ENCODE assay signal across 8 mouse cellular contexts in the genomic region with DNA sequence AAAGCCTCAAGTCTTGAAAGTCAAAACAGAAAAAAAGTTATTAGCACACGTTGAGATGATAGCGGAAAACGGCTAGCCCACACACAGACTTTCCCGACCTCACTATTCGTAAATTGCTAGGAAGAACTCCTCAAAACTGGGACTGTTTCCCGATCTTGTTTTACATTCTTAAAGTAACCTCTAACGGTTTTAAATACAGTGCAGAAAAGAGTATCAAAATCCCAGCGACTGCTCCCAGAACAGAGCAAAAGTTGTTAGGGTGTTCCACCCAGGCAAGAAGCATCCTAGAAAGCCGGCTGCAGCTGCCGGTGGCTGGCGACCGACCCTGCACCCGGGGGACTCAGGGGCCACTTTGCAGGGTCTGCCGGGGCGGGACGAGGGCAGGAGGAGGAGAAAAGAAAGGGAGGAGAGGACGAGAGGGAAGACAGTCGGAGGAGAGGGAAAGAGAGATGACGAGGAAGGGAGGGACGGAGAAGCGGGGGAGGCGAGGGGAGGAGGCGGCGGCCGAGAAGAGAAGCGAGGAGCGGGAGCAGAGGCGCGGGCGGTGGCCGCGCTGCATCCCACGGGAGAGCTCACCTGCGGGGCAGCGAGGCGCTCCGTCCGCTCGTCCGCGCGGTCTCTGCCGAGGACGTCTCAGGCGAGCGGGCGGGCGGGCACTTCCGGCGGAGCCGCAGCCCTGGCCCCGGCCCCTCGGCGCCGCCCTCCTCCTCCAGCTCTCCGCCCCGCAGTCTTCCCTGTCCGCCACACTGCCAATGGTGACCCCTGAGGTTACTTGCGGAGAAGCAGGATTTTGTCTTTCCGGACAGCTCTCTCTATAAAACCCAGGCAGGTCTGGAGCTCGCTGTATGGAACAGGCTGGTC. TPM values are rescaled to one million over a fixed set of nuclear protein-coding genes. Genes with fewer than 3 reads are reported as not detected.
DNase-seq lines count a peak whose midpoint lies in the region; ATAC-seq and TF ChIP-seq lines count a peak whose summit lies in the region.

A gene (minus strand): TSS at position 661 of the 861 bp plus-strand sequence.

- H3K27me3 ChIP-seq in forebrain, postnatal 0 days (ENCODE audit: insufficient read depth, low read length) = no peaks in the 10 kb centered on the region
- H3K27me3 ChIP-seq in hindbrain, embryonic 11.5 days (ENCODE audit: control insufficient read depth, insufficient read depth, low read length) = no peaks in the 10 kb centered on the region

- no peaks in the 10 kb centered on the region for H3K9me3 ChIP-seq in forebrain, postnatal 0 days (ENCODE audit: low read length)
- H3K9me3 ChIP-seq in hindbrain, embryonic 11.5 days (ENCODE audit: control insufficient read depth, low read length) = no peaks in the 10 kb centered on the region

- ATAC-seq in forebrain, postnatal 0 days = peak; percentile 72
- ATAC-seq in hindbrain, embryonic 11.5 days (ENCODE audit: low FRiP score) = peak; percentile 82

- 0 out of 2 replicates have a peak, but pooled peaks cover 5% of the 10 kb centered on the region for H3K4me1 ChIP-seq in forebrain, postnatal 0 days (ENCODE audit: insufficient read depth)
- H3K4me1 ChIP-seq in hindbrain, embryonic 11.5 days (replicated peaks; ENCODE audit: control insufficient read depth, insufficient read depth, low read length) = peaks cover 7% of the 10 kb centered on the region; the same call in 1 of the 2 replicates

- H3K36me3 ChIP-seq in forebrain, postnatal 0 days (ENCODE audit: insufficient read depth) = no peaks in the 10 kb centered on the region
- no peaks in the 10 kb centered on the region for H3K36me3 ChIP-seq in hindbrain, embryonic 11.5 days (ENCODE audit: control insufficient read depth, insufficient read depth, low read length)

- peak within 1 kb of the TSS; percentile 85 for H3K4me2 ChIP-seq in forebrain, postnatal 0 days (ENCODE audit: low read depth)
- peak within 1 kb of the TSS; percentile 71 for H3K4me2 ChIP-seq in hindbrain, embryonic 11.5 days (replicated peaks; ENCODE audit: low read depth, low read length)

- peak within 1 kb of the TSS; percentile 77 for H3K4me3 ChIP-seq in forebrain, postnatal 0 days (ENCODE audit: low read depth, low read length)
- H3K4me3 ChIP-seq in hindbrain, embryonic 11.5 days (ENCODE audit: low read depth, low read length) = peak within 1 kb of the TSS; percentile 84

- TF ChIP-seq CTCF in forebrain, postnatal 0 days (IDR thresholded peaks at IDR 0.05; ENCODE audit: low read depth) = no peak

- WGBS in forebrain, postnatal 0 days = 1% methylated on average over 56 of the region's 61 CpGs
- WGBS in hindbrain, embryonic 11.5 days = under 1% methylated on average over 55 of the region's 61 CpGs

- peak within 1 kb of the TSS; percentile 81 for H3K27ac ChIP-seq in forebrain, postnatal 0 days (ENCODE audit: low read depth, low read length)
- H3K27ac ChIP-seq in hindbrain, embryonic 11.5 days (ENCODE audit: low read depth, low read length) = peak within 1 kb of the TSS; percentile 91

- peak; percentile 74 for DNase-seq in R1 (ENCODE audit: low read depth, low spot score)
- peak; percentile 59 for DNase-seq in cerebellum, adult 8-10 months
- DNase-seq in forebrain, postnatal 0 days = peak; percentile 55
- peak; percentile 83 for DNase-seq in hindbrain, embryonic 11.5 days (ENCODE audit: low spot score)
- peak; percentile 51 to 65 for DNase-seq in layer of hippocampus, postnatal 10 days (ENCODE audit: low spot score in 2 of 2)
- peak; percentile 84 for DNase-seq in lung, postnatal 10 days
- DNase-seq in ovary, postnatal 10 days (ENCODE audit: low spot score) = peak; percentile 33
- peak; percentile 51 for DNase-seq in thymus, postnatal 4 days

- peak within 1 kb of the TSS; percentile 77 for H3K9ac ChIP-seq in forebrain, postnatal 0 days
- peak within 1 kb of the TSS; percentile 94 for H3K9ac ChIP-seq in hindbrain, embryonic 11.5 days (ENCODE audit: low read depth, low read length)

RNA-seq across cellular contexts. Expression of the gene that starts here (rescaled TPM):
- total RNA-seq in forebrain, postnatal 0 days (2014; rRNA removed) = 22.1 and 23.2 TPM in 2 replicates
- polyA plus RNA-seq in forebrain, postnatal 0 days (2015; fragmentation: Nextera tagmentation; extraction: Ambion mirVana) = 16.8 and 18.6 TPM in 2 replicates
- polyA plus RNA-seq in hindbrain, embryonic 11.5 days (2014; fragmentation: Nextera tagmentation; extraction: Ambion mirVana) = 135 and 147 TPM in 2 replicates
- total RNA-seq in layer of hippocampus, postnatal 10 days (2021) = 10 to 100 TPM; 45.1 to 46.8 TPM

Comparison
In these comparisons a context has a peak if more than half of its experiments do, and no peak if none do; other contexts are left out.
1. Peak in every context shown above with its lines: DNase-seq, ATAC-seq, H3K4me3 ChIP-seq and H3K27ac ChIP-seq.
2. DNase-seq: peak in every context shown above with its lines; median percentile 84 in lung, postnatal 10 days; 83 in hindbrain, embryonic 11.5 days; 74 in R1; 59 in cerebellum, adult 8-10 months; 58 in layer of hippocampus, postnatal 10 days; 55 in forebrain, postnatal 0 days; 51 in thymus, postnatal 4 days; 33 in ovary, postnatal 10 days.